Mouse (Mus musculus): ENCODE results near the gene Tarbp2. TPM values are rescaled to one million over a fixed set of nuclear protein-coding genes. Genes with fewer than 3 reads are reported as not detected.

Tarbp2 gene
- 104 and 108 TPM in 2 replicates for polyA plus RNA-seq (2015; fragmentation: Nextera tagmentation; extraction: Ambion mirVana)

GRCm38 (mm10) chr15:102517976-102518858, at the start of gene Tarbp2:
Tarbp2 (plus strand) TSS chr15:102518192.
- peak; percentile 92 for ATAC-seq (replicated peaks)
- H3K4me2 ChIP-seq = peak within 1 kb of the TSS; percentile 88
- H3K36me3 ChIP-seq (replicated peaks) = no peaks in the 10 kb centered on the region; the same call in 1 of the 2 replicates
- H3K9me3 ChIP-seq = no peaks in the 10 kb centered on the region
- peak within 1 kb of the TSS; percentile 83 for H3K9ac ChIP-seq
- peak within 1 kb of the TSS; percentile 66 for H3K4me3 ChIP-seq
- H3K27me3 ChIP-seq (replicated peaks) = no peaks in the 10 kb centered on the region
- peak within 1 kb of the TSS; percentile 100 for H3K27ac ChIP-seq
- H3K4me1 ChIP-seq = peaks cover 38% of the 10 kb centered on the region
- WGBS = under 1% methylated on average over 60 of the region's 60 CpGs

- ATAC-seq (replicated peaks) = no peak
- Histone ChIP-seq H3K36me3 (replicated peaks) (0 out of 2 replicates have a peak, but pooled peaks cover 3% of the 10 kb centered on the region), H3K9ac (no peak overlapping the region), H3K4me3 (no peak overlapping the region), H3K4me1 (peaks cover 17% of the 10 kb centered on the region), H3K27me3 (replicated peaks) (no peaks in the 10 kb centered on the region), H3K9me3 (no peaks in the 10 kb centered on the region), H3K27ac (no peak overlapping the region), H3K4me2 (no peak overlapping the region)
- 98% methylated on average over 9 of the region's 9 CpGs for WGBS
Observed at GRCm38 (mm10) chr15:102468675-102469370, 49.2 kb upstream of the Tarbp2 start.

- Histone ChIP-seq H3K4me2 (peak within 1 kb of the TSS; percentile 65), H3K27ac (peak within 1 kb of the TSS; percentile 95), H3K27me3 (replicated peaks) (no peaks in the 10 kb centered on the region), H3K4me3 (peak within 1 kb of the TSS; percentile 93), H3K9me3 (no peaks in the 10 kb centered on the region), H3K36me3 (replicated peaks) (peaks cover 15% of the 10 kb centered on the region), H3K4me1 (peaks cover 17% of the 10 kb centered on the region), H3K9ac (peak within 1 kb of the TSS; percentile 88)
- ATAC-seq (replicated peaks) = peak; percentile 99
- WGBS = under 1% methylated on average over 37 of the region's 40 CpGs
Observed at GRCm38 (mm10) chr15:102470183-102470604, 47.8 kb upstream of the Tarbp2 start, which contains the start of gene Pcbp2. Pcbp2 (plus strand) TSS chr15:102470539.

GRCm38 (mm10) chr15:102470605-102471294, 47.2 kb upstream of the Tarbp2 start:
- H3K27ac ChIP-seq = peak overlapping the region; percentile 95
- WGBS = under 1% methylated on average over 35 of the region's 67 CpGs
- H3K4me3 ChIP-seq = peak overlapping the region; percentile 93
- H3K36me3 ChIP-seq (replicated peaks) = peaks cover 21% of the 10 kb centered on the region
- peak; percentile 85 for ATAC-seq (replicated peaks)
- peak overlapping the region; percentile 88 for H3K9ac ChIP-seq
- H3K9me3 ChIP-seq = no peaks in the 10 kb centered on the region
- H3K27me3 ChIP-seq (replicated peaks) = no peaks in the 10 kb centered on the region
- H3K4me2 ChIP-seq = peak overlapping the region; percentile 65
- peaks cover 17% of the 10 kb centered on the region for H3K4me1 ChIP-seq

- no peaks in the 10 kb centered on the region for H3K9me3 ChIP-seq
- peak overlapping the region; percentile 65 for H3K4me2 ChIP-seq
- H3K27me3 ChIP-seq (replicated peaks) = no peaks in the 10 kb centered on the region
- H3K27ac ChIP-seq = peak overlapping the region; percentile 95
- peaks cover 17% of the 10 kb centered on the region for H3K4me1 ChIP-seq
- WGBS = 0% methylated on average over 10 of the region's 10 CpGs
- H3K36me3 ChIP-seq (replicated peaks) = peaks cover 26% of the 10 kb centered on the region
- ATAC-seq (replicated peaks) = 0 out of 2 replicates have a peak, but pooled peaks have one; percentile 0
- peak overlapping the region; percentile 93 for H3K4me3 ChIP-seq
- H3K9ac ChIP-seq = peak overlapping the region; percentile 88
Observed at GRCm38 (mm10) chr15:102471295-102471645, 46.7 kb upstream of the Tarbp2 start.

- 0 out of 2 replicates have a peak overlapping the region, but pooled peaks have one; percentile 88 for H3K9ac ChIP-seq
- H3K27me3 ChIP-seq (replicated peaks) = no peaks in the 10 kb centered on the region
- peaks cover 30% of the 10 kb centered on the region for H3K36me3 ChIP-seq (replicated peaks)
- H3K4me1 ChIP-seq = peaks cover 17% of the 10 kb centered on the region
- peak overlapping the region; percentile 93 for H3K4me3 ChIP-seq
- no peak overlapping the region for H3K27ac ChIP-seq
- ATAC-seq (replicated peaks) = no peak
- H3K4me2 ChIP-seq = peak overlapping the region; percentile 65
- H3K9me3 ChIP-seq = no peaks in the 10 kb centered on the region
Observed at GRCm38 (mm10) chr15:102471727-102472126, 46.3 kb upstream of the Tarbp2 start.

- H3K36me3 ChIP-seq (replicated peaks) = peaks cover 42% of the 10 kb centered on the region
- H3K4me3 ChIP-seq = no peak overlapping the region
- no peak overlapping the region for H3K27ac ChIP-seq
- no peak overlapping the region for H3K4me2 ChIP-seq
- no peaks in the 10 kb centered on the region for H3K9me3 ChIP-seq
- no peak for ATAC-seq (replicated peaks)
- peaks cover 17% of the 10 kb centered on the region for H3K4me1 ChIP-seq
- WGBS = 70% methylated on average over 2 of the region's 2 CpGs
- no peak overlapping the region for H3K9ac ChIP-seq
- no peaks in the 10 kb centered on the region for H3K27me3 ChIP-seq (replicated peaks)
Observed at GRCm38 (mm10) chr15:102473246-102473645, 44.7 kb upstream of the Tarbp2 start.

- Histone ChIP-seq H3K27me3 (replicated peaks) (no peaks in the 10 kb centered on the region), H3K36me3 (replicated peaks) (peaks cover 49% of the 10 kb centered on the region), H3K4me2 (no peak overlapping the region), H3K4me1 (peaks cover 17% of the 10 kb centered on the region), H3K4me3 (no peak overlapping the region), H3K9ac (no peak overlapping the region), H3K9me3 (no peaks in the 10 kb centered on the region), H3K27ac (no peak overlapping the region)
- ATAC-seq (replicated peaks) = no peak
- WGBS = 92% methylated on average over 2 of the region's 2 CpGs
Observed at GRCm38 (mm10) chr15:102474520-102474919, 43.5 kb upstream of the Tarbp2 start.

- Histone ChIP-seq H3K9me3 (no peaks in the 10 kb centered on the region), H3K27ac (no peak overlapping the region), H3K9ac (no peak overlapping the region), H3K36me3 (replicated peaks) (peaks cover 54% of the 10 kb centered on the region), H3K4me2 (no peak overlapping the region), H3K4me3 (no peak overlapping the region), H3K27me3 (replicated peaks) (no peaks in the 10 kb centered on the region), H3K4me1 (no peaks in the 10 kb centered on the region)
- ATAC-seq (replicated peaks) = no peak
- WGBS = 93% methylated on average over 3 of the region's 3 CpGs
Observed at GRCm38 (mm10) chr15:102483136-102483535, 34.9 kb upstream of the Tarbp2 start.

- peaks cover 63% of the 10 kb centered on the region for H3K36me3 ChIP-seq (replicated peaks)
- H3K27me3 ChIP-seq (replicated peaks) = no peaks in the 10 kb centered on the region
- no peak overlapping the region for H3K9ac ChIP-seq
- no peak overlapping the region for H3K27ac ChIP-seq
- ATAC-seq (replicated peaks) = no peak
- no peaks in the 10 kb centered on the region for H3K4me1 ChIP-seq
- H3K4me2 ChIP-seq = no peak overlapping the region
- H3K9me3 ChIP-seq = no peaks in the 10 kb centered on the region
- no peak overlapping the region for H3K4me3 ChIP-seq
- 94% methylated on average over 12 of the region's 12 CpGs for WGBS
Observed at GRCm38 (mm10) chr15:102485853-102486252, 32.1 kb upstream of the Tarbp2 start.

GRCm38 (mm10) chr15:102487664-102488063, 30.3 kb upstream of the Tarbp2 start:
- 78% methylated on average over 1 of the region's 1 CpGs for WGBS
- H3K9ac ChIP-seq = no peak overlapping the region
- no peak overlapping the region for H3K27ac ChIP-seq
- no peak overlapping the region for H3K4me3 ChIP-seq
- ATAC-seq (replicated peaks) = no peak
- no peaks in the 10 kb centered on the region for H3K4me1 ChIP-seq
- no peaks in the 10 kb centered on the region for H3K9me3 ChIP-seq
- H3K4me2 ChIP-seq = no peak overlapping the region
- H3K27me3 ChIP-seq (replicated peaks) = no peaks in the 10 kb centered on the region
- H3K36me3 ChIP-seq (replicated peaks) = peaks cover 60% of the 10 kb centered on the region

GRCm38 (mm10) chr15:102498322-102498721, 19.7 kb upstream of the Tarbp2 start:
- no peak overlapping the region for H3K4me2 ChIP-seq

More at GRCm38 (mm10) chr15:102498322-102498721, 19.7 kb upstream of the Tarbp2 start:
- H3K9me3 ChIP-seq = no peaks in the 10 kb centered on the region
- no peak for ATAC-seq (replicated peaks)
- H3K27ac ChIP-seq = no peak overlapping the region
- WGBS = 90% methylated on average over 3 of the region's 3 CpGs
- H3K36me3 ChIP-seq (replicated peaks) = peaks cover 83% of the 10 kb centered on the region
- H3K4me3 ChIP-seq = no peak overlapping the region
- no peaks in the 10 kb centered on the region for H3K27me3 ChIP-seq (replicated peaks)
- H3K9ac ChIP-seq = no peak overlapping the region
- H3K4me1 ChIP-seq = no peaks in the 10 kb centered on the region

All from midbrain, embryonic 15.5 days (tissue).